In the genomic region with DNA sequence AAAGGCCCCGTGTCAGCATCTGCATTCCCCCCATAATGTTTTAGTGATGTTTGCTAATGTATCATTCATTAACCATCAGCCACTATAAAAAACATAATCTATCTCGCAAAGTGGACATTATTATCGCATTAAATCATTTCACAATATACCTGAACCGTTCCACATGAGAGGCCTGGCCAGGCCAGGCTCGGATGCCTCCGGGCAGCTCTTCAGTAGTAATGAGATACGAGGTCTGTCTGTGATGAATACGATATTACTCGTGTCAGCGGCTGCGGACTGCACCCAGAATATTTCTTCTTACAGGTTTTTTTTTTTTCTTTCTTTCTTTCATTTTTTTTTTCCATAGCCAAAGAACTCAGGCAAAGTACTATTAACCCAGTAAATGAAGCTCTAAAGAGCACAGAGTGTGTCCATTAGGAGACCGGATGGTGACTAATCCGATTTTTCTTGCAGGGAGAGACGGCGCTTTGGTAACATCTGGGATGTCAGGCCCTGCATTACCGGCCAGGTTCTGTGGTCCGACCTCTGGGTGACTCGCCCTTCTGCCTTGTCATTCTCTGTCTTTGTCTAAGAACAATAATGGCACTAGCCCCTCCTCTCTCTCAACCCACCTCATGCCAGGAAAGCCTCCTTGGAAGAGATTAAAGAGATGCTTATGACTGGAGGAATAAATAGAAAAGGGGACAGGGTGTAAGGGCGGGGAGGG, we compare ENCODE assay signal across 18 mouse cellular contexts.
DNase-seq lines count a peak whose midpoint lies in the region; ATAC-seq and TF ChIP-seq lines count a peak whose summit lies in the region.
"Had no signal": no experiment of that assay in that cellular context is flagged by ENCODE, and none has a peak within 500 bp of the region (broad histone marks: within the 10 kb centered on the region; RNA-seq: fewer than 3 reads in every experiment).

No protein-coding gene starts in this region.

- H3K4me2 ChIP-seq in hindbrain, embryonic 14.5 days (replicated peaks), result no peak overlapping the region
- H3K4me2 ChIP-seq in neural tube, embryonic 13.5 days, result no peak overlapping the region
- no peak overlapping the region for H3K4me2 ChIP-seq in forebrain, postnatal 0 days (ENCODE audit: low read depth)
- H3K4me2 ChIP-seq: embryonic facial prominence, embryonic 13.5 days had no signal

- H3K27ac ChIP-seq in ES-E14 (ENCODE audit: insufficient read depth, low read depth, low read length, poor library complexity, severe bottlenecking), result no peak overlapping the region
- peak overlapping the region; percentile 18; the same call in 1 of the 2 replicates for H3K27ac ChIP-seq in hindbrain, embryonic 14.5 days
- peak overlapping the region; percentile 23; the same call in 1 of the 2 replicates for H3K27ac ChIP-seq in neural tube, embryonic 13.5 days (replicated peaks)
- no peak overlapping the region for H3K27ac ChIP-seq in forebrain, postnatal 0 days (ENCODE audit: low read depth, low read length)
- H3K27ac ChIP-seq: embryonic facial prominence, embryonic 13.5 days; forebrain, embryonic 10.5 days; liver, embryonic 14.5 days; stomach, postnatal 0 days had no signal

- no peaks in the 10 kb centered on the region for H3K4me1 ChIP-seq in ES-E14 (ENCODE audit: control insufficient read depth in 2 of 2, insufficient read depth in 2 of 2, low read length in 2 of 2, poor library complexity in 1 of 2)
- H3K4me1 ChIP-seq in hindbrain, embryonic 14.5 days (replicated peaks; ENCODE audit: control insufficient read depth, insufficient read depth, low read length), result peaks cover 4% of the 10 kb centered on the region; the same call in 1 of the 2 replicates
- H3K4me1 ChIP-seq in neural tube, embryonic 13.5 days (replicated peaks), result peaks cover 8% of the 10 kb centered on the region
- H3K4me1 ChIP-seq in forebrain, postnatal 0 days (ENCODE audit: insufficient read depth), result no peaks in the 10 kb centered on the region
- H3K4me1 ChIP-seq: embryonic facial prominence, embryonic 13.5 days had no signal

- no peaks in the 10 kb centered on the region for H3K9me3 ChIP-seq in ES-E14 (ENCODE audit: control insufficient read depth, insufficient read depth, low read depth, low read length)
- H3K9me3 ChIP-seq in hindbrain, embryonic 14.5 days (ENCODE audit: control insufficient read depth, low read length), result no peaks in the 10 kb centered on the region
- H3K9me3 ChIP-seq in neural tube, embryonic 13.5 days, result no peaks in the 10 kb centered on the region
- no peaks in the 10 kb centered on the region for H3K9me3 ChIP-seq in forebrain, postnatal 0 days (ENCODE audit: low read length)
- H3K9me3 ChIP-seq: embryonic facial prominence, embryonic 13.5 days; forebrain, embryonic 10.5 days had no signal

- peak; percentile 57; the same call in 1 of the 2 replicates for ATAC-seq in hindbrain, embryonic 14.5 days (ENCODE audit: low FRiP score)
- ATAC-seq in neural tube, embryonic 13.5 days (ENCODE audit: low read depth), result peak; percentile 83
- no peak for ATAC-seq in forebrain, postnatal 0 days

- H3K9ac ChIP-seq in ES-E14 (ENCODE audit: insufficient read depth, low read depth, low read length, poor library complexity, severe bottlenecking), result no peak overlapping the region
- H3K9ac ChIP-seq in hindbrain, embryonic 14.5 days, result no peak overlapping the region; the same call in 1 of the 2 replicates
- H3K9ac ChIP-seq in neural tube, embryonic 13.5 days, result no peak overlapping the region; the same call in 1 of the 2 replicates
- no peak overlapping the region for H3K9ac ChIP-seq in forebrain, postnatal 0 days
- H3K9ac ChIP-seq: embryonic facial prominence, embryonic 13.5 days; liver, embryonic 14.5 days had no signal

- no peak overlapping the region for H3K4me3 ChIP-seq in ES-E14 (ENCODE audit: insufficient read depth in 1 of 2, low read depth in 1 of 2, low read length in 2 of 2, poor library complexity in 1 of 2, severe bottlenecking in 1 of 2)
- no peak overlapping the region for H3K4me3 ChIP-seq in hindbrain, embryonic 14.5 days (replicated peaks; ENCODE audit: low read length)
- no peak overlapping the region for H3K4me3 ChIP-seq in neural tube, embryonic 13.5 days
- H3K4me3 ChIP-seq in forebrain, postnatal 0 days (ENCODE audit: low read depth, low read length), result no peak overlapping the region
- H3K4me3 ChIP-seq: embryonic facial prominence, embryonic 13.5 days; forebrain, embryonic 10.5 days had no signal

- in situ Hi-C loops in ES-E14 (cut with MboI; ENCODE audit: low sequenced_read_pairs in 2 of 2, unreplicated experiment in 2 of 2), result no loop called here

- 49% methylated on average over 19 of the region's 19 CpGs for WGBS in hindbrain, embryonic 14.5 days
- 63% methylated on average over 19 of the region's 19 CpGs for WGBS in neural tube, embryonic 13.5 days
- 71% methylated on average over 19 of the region's 19 CpGs for WGBS in forebrain, postnatal 0 days

- DNase-seq in embryo, embryonic 11 days, result peak; percentile 7
- no peak for DNase-seq in embryo, embryonic 10 days (ENCODE audit: low spot score)
- no peak for DNase-seq in ES-E14 (ENCODE audit: low read depth, low spot score)
- no peak for DNase-seq in hindbrain, embryonic 14.5 days (ENCODE audit: low spot score)
- DNase-seq in adrenal gland, postnatal 10 days, result no peak
- no peak for DNase-seq in left cerebral cortex, postnatal 36 days (ENCODE audit: low spot score in 2 of 2)
- DNase-seq in forebrain, postnatal 0 days, result no peak
- DNase-seq: cerebellum, adult 9-10 months; heart, postnatal 14 days; kidney, adult 11 months; layer of hippocampus, postnatal 36 days; lung, postnatal 10 days; thymus, postnatal 36 days had no signal

- TF ChIP-seq CTCF in forebrain, postnatal 0 days (IDR thresholded peaks at IDR 0.05; ENCODE audit: low read depth), result no peak

- intact Hi-C loops in left cerebral cortex, postnatal 36 days (cut with DNase I), result no loop called here

- no peaks in the 10 kb centered on the region for H3K36me3 ChIP-seq in ES-E14 (ENCODE audit: control insufficient read depth, insufficient read depth, low read length, poor library complexity, severe bottlenecking)
- H3K36me3 ChIP-seq in hindbrain, embryonic 14.5 days (replicated peaks; ENCODE audit: control insufficient read depth, insufficient read depth), result no peaks in the 10 kb centered on the region
- no peaks in the 10 kb centered on the region for H3K36me3 ChIP-seq in neural tube, embryonic 13.5 days
- H3K36me3 ChIP-seq in forebrain, postnatal 0 days (ENCODE audit: insufficient read depth), result no peaks in the 10 kb centered on the region
- H3K36me3 ChIP-seq: embryonic facial prominence, embryonic 13.5 days; forebrain, embryonic 10.5 days had no signal

- H3K27me3 ChIP-seq in hindbrain, embryonic 14.5 days (ENCODE audit: control insufficient read depth, insufficient read depth, low read length), result no peaks in the 10 kb centered on the region
- H3K27me3 ChIP-seq in neural tube, embryonic 13.5 days, result no peaks in the 10 kb centered on the region
- H3K27me3 ChIP-seq in forebrain, postnatal 0 days (ENCODE audit: insufficient read depth, low read length), result no peaks in the 10 kb centered on the region
- H3K27me3 ChIP-seq: embryonic facial prominence, embryonic 13.5 days had no signal

TF ChIP-seq in ES-E14, 5 proteins besides CTCF, POLR2A, EP300 and RAD21:
- TF ChIP-seq CHD2 (IDR thresholded peaks at IDR 0.05; ENCODE audit: low read depth, low read length) (no peak), ZC3H11A (IDR thresholded peaks at IDR 0.05; ENCODE audit: borderline replicate concordance, low read depth, low read length) (no peak), MAFK (IDR thresholded peaks at IDR 0.05; ENCODE audit: insufficient read depth, low read depth, low read length) (0 out of 2 replicates have a peak, but pooled peaks have one; percentile 64)

Comparison
In these comparisons a context has a peak if more than half of its experiments do, and no peak if none do; other contexts are left out.
1. H3K27ac ChIP-seq: peak in hindbrain, embryonic 14.5 days (single experiment) and neural tube, embryonic 13.5 days (single experiment); none in ES-E14 (single experiment) and forebrain, postnatal 0 days (single experiment).